Mouse (Mus musculus) liver, adult 2 months (tissue): ENCODE measurements around the gene Coq4. TPM values are rescaled to one million over a fixed set of nuclear protein-coding genes. Genes with fewer than 3 reads are reported as not detected.
A peak's percentile ranks its signal among the peaks of the same experiment; 100 is the strongest.

Experiments used
- DNase-seq: peaks from one replicate; pipeline ENCODE4 v3.0.0-alpha.2; 2011; ENCODE audit warnings: low read depth, low spot score; ENCODE audit errors: extremely low read depth
- H3K27ac ChIP-seq: fragments of 200-500 bp; replicated peaks from 2 replicates; pipeline ENCODE4 v1.5.1; 2012; ENCODE audit warnings: low read depth, mild to moderate bottlenecking, control low read depth, inconsistent platforms, low read length; ENCODE audit not compliant: insufficient read depth
- H3K27me3 ChIP-seq: fragments of 200-500 bp; 2 replicates; pipeline ENCODE4 v1.6.1; 2012; ENCODE audit warnings: mild to moderate bottlenecking, moderate library complexity, low read length, inconsistent platforms; ENCODE audit not compliant: control insufficient read depth, insufficient read depth
- H3K36me3 ChIP-seq: fragments of 200-500 bp; 2 replicates; pipeline ENCODE4 v1.6.1; 2012; ENCODE audit warnings: low read length, inconsistent platforms; ENCODE audit not compliant: control insufficient read depth, insufficient read depth
- H3K4me1 ChIP-seq: fragments of 200-500 bp; 2 replicates; pipeline ENCODE4 v1.6.1; 2011; ENCODE audit warnings: low read length; ENCODE audit not compliant: control insufficient read depth, insufficient read depth
- H3K4me3 ChIP-seq: fragments of 200-500 bp; 2 replicates; pipeline ENCODE4 v1.5.1; 2011; ENCODE audit warnings: low read depth, mild to moderate bottlenecking, control low read depth, low read length, moderate library complexity; ENCODE audit not compliant: insufficient read depth
- H3K79me2 ChIP-seq: fragments of 200-500 bp; 2 replicates; pipeline ENCODE4 v1.6.1; 2012; ENCODE audit warnings: inconsistent platforms, mild to moderate bottlenecking, low read length, moderate library complexity; ENCODE audit not compliant: control insufficient read depth, insufficient read depth
- H3K9ac ChIP-seq: fragments of 200-500 bp; 2 replicates; pipeline ENCODE4 v1.6.1; 2012; ENCODE audit warnings: low read depth, mild to moderate bottlenecking, control low read depth, inconsistent platforms, low read length
- CTCF ChIP-seq: fragments of 200-500 bp; IDR thresholded peaks from 2 replicates; pipeline ENCODE4 v1.5.1; 2011; ENCODE audit warnings: low read depth, low read length, control low read depth
- POLR2A ChIP-seq: fragments of 200-500 bp; IDR thresholded peaks from 2 replicates; pipeline ENCODE4 v1.6.1; 2011; ENCODE audit warnings: low read length, control low read depth; ENCODE audit not compliant: insufficient read depth; ENCODE audit errors: extremely low read depth
- WGBS: fragments of 180-500 bp; shearing (Covaris S2); methylation state at CpG from one replicate; pipeline ENCODE4 v1.1.7; 2018; 5-methylcytosine and 5-hydroxymethylcytosine counted together
- polyA plus RNA-seq: library from polyadenylated mRNA; depleted of rRNA; stranded (reverse); fragments of >200 nt; gene quantifications from 2 replicates; pipeline ENCODE4 v1.2.3, GENCODE M21; 2012
- total RNA-seq: library from RNA; depleted of rRNA; stranded (reverse); fragments of >200 nt; gene quantifications from 2 replicates; pipeline ENCODE4 v1.2.3, GENCODE M21; 2014

Coq4 gene
- total and polyA plus RNA-seq, 2 experiments = 7.8 to 48.2 TPM

- Histone ChIP-seq H3K27me3 (no peaks in the 10 kb centered on the region), H3K79me2 (no peaks in the 10 kb centered on the region), H3K36me3 (no peaks in the 10 kb centered on the region), H3K4me3 (no peak overlapping the region), H3K27ac (no peak overlapping the region), H3K9ac (no peak overlapping the region), H3K4me1 (no peaks in the 10 kb centered on the region)
- TF ChIP-seq CTCF (no peak), POLR2A (no peak)
- no peak for DNase-seq
- WGBS = 56% methylated on average over 2 of the region's 2 CpGs
Observed at GRCm38 (mm10) chr2:29819363-29819762, 32.1 kb downstream of the Coq4 start.

GRCm38 (mm10) chr2:29820025-29820817 is 32.9 kb downstream of the Coq4 start, which contains the start of gene Urm1:
Gene Urm1 (plus strand): TSS chr2:29820075.
- no peak within 1 kb of the TSS; the same call in 1 of the 2 replicates for H3K27ac ChIP-seq
- no peak for DNase-seq
- 5% methylated on average over 35 of the region's 35 CpGs for WGBS
- H3K27me3 ChIP-seq = no peaks in the 10 kb centered on the region
- no peaks in the 10 kb centered on the region for H3K4me1 ChIP-seq
- no peaks in the 10 kb centered on the region for H3K79me2 ChIP-seq
- TF ChIP-seq CTCF (no peak), POLR2A (no peak)
- peak within 1 kb of the TSS; percentile 49 for H3K4me3 ChIP-seq
- H3K36me3 ChIP-seq = no peaks in the 10 kb centered on the region
- H3K9ac ChIP-seq = peak within 1 kb of the TSS; percentile 32

- peaks cover 11% of the 10 kb centered on the region for H3K4me1 ChIP-seq
- no peaks in the 10 kb centered on the region for H3K27me3 ChIP-seq
- H3K4me3 ChIP-seq = peak overlapping the region; percentile 60
- peak overlapping the region; percentile 64 for H3K9ac ChIP-seq
- TF ChIP-seq POLR2A = no peak
- TF ChIP-seq CTCF = no peak
- H3K36me3 ChIP-seq = no peaks in the 10 kb centered on the region
- no peak for DNase-seq
- H3K27ac ChIP-seq = peak overlapping the region; percentile 53
- peaks cover 13% of the 10 kb centered on the region; the same call in 1 of the 2 replicates for H3K79me2 ChIP-seq
- WGBS = 12% methylated on average over 11 of the region's 11 CpGs
Observed at GRCm38 (mm10) chr2:29826318-29826925, 39.1 kb downstream of the Coq4 start.

- Histone ChIP-seq H3K4me1 (peaks cover 11% of the 10 kb centered on the region), H3K9ac (peak overlapping the region; percentile 80), H3K27me3 (no peaks in the 10 kb centered on the region), H3K4me3 (peak overlapping the region; percentile 89), H3K27ac (peak overlapping the region; percentile 53), H3K36me3 (no peaks in the 10 kb centered on the region), H3K79me2 (peaks cover 15% of the 10 kb centered on the region; the same call in 1 of the 2 replicates)
- peak; percentile 90 for DNase-seq
- TF ChIP-seq POLR2A (0 out of 2 replicates have a peak, but pooled peaks have one; percentile 21), CTCF (no peak)
- under 1% methylated on average over 48 of the region's 48 CpGs for WGBS
Observed at GRCm38 (mm10) chr2:29826926-29827708, 39.8 kb downstream of the Coq4 start.

GRCm38 (mm10) chr2:29827709-29828024 is 40.4 kb downstream of the Coq4 start:
- Histone ChIP-seq H3K79me2 (peaks cover 15% of the 10 kb centered on the region; the same call in 1 of the 2 replicates), H3K36me3 (no peaks in the 10 kb centered on the region), H3K4me3 (peak overlapping the region; percentile 89), H3K27ac (0 out of 2 replicates have a peak overlapping the region, but pooled peaks have one; percentile 12), H3K9ac (peak overlapping the region; percentile 80), H3K4me1 (peaks cover 11% of the 10 kb centered on the region), H3K27me3 (no peaks in the 10 kb centered on the region)
- no peak for TF ChIP-seq POLR2A
- no peak for TF ChIP-seq CTCF
- WGBS = 1% methylated on average over 12 of the region's 12 CpGs
- no peak for DNase-seq
